Mouse (Mus musculus) liver, embryonic 14.5 days (tissue): Measurements from ENCODE around the gene Fpr3. TPM values are rescaled to one million over a fixed set of nuclear protein-coding genes. Genes with fewer than 3 reads are reported as not detected.
"Not testable (repeated sequence)": the region's sequence is repeated elsewhere in the genome, so short reads cannot be mapped to it uniquely, and the experiment has no call there.

ENCODE experiments used
- ATAC-seq: fragments of 200-750 bp; cut with Nextera tagmentation; 2 replicates; pipeline ENCODE4 v1.8.0; 2017; ENCODE audit warnings: moderate number of reproducible peaks, mild to moderate bottlenecking, moderate library complexity; ENCODE audit not compliant: insufficient read depth
- DNase-seq, 3 experiments: peaks; one replicate each; pipeline ENCODE4 v3.0.0-alpha.2; 2012 to 2013; ENCODE audit warnings: low read depth in 3 of 3, low spot score in 3 of 3
- H3K27ac ChIP-seq: fragments of 300-500 bp; sonication (generic); 2 replicates; pipeline ENCODE4 v1.5.1; 2014; ENCODE audit warnings: moderate library complexity, mild to moderate bottlenecking, control low read depth, inconsistent platforms
- H3K27me3 ChIP-seq: fragments of 300-500 bp; sonication (generic); 2 replicates; pipeline ENCODE4 v1.6.1; 2014; ENCODE audit warnings: mild to moderate bottlenecking, low read length, moderate library complexity; ENCODE audit not compliant: control insufficient read depth, insufficient read depth
- H3K36me3 ChIP-seq: fragments of 300-500 bp; sonication (generic); replicated peaks from 2 replicates; pipeline ENCODE4 v1.6.1; 2014; ENCODE audit warnings: low read depth; ENCODE audit not compliant: control insufficient read depth, insufficient read depth
- H3K4me1 ChIP-seq, 2 experiments: fragments of 200-500 bp in 1 of 2; fragments of 300-500 bp in 1 of 2; sonication (generic) in 1 of 2; replicated peaks; 2 replicates each; pipeline ENCODE4 v1.6.1; 2012 to 2014; ENCODE audit warnings: antibody characterized with exemption in 1 of 2, inconsistent platforms in 1 of 2, low read length in 1 of 2; ENCODE audit not compliant: control insufficient read depth in 2 of 2, insufficient read depth in 2 of 2
- H3K4me2 ChIP-seq: fragments of 300-500 bp; sonication (generic); 2 replicates; pipeline ENCODE4 v1.6.1; 2014; ENCODE audit warnings: low read depth, mild to moderate bottlenecking, control low read depth, moderate library complexity
- H3K4me3 ChIP-seq, 2 experiments: fragments of 200-500 bp in 1 of 2; fragments of 300-500 bp in 1 of 2; sonication (generic) in 1 of 2; 2 replicates each; pipeline ENCODE4 v1.5.1; 2012 to 2014; ENCODE audit warnings: low read depth in 2 of 2, low read length in 2 of 2, mild to moderate bottlenecking in 2 of 2, control low read depth in 1 of 2, inconsistent platforms in 1 of 2, moderate library complexity in 1 of 2; ENCODE audit not compliant: insufficient read depth in 1 of 2
- H3K9ac ChIP-seq: fragments of 300-500 bp; sonication (generic); replicated peaks from 2 replicates; pipeline ENCODE4 v1.6.1; 2014; ENCODE audit warnings: mild to moderate bottlenecking, control low read depth, moderate library complexity
- H3K9me3 ChIP-seq: fragments of 300-500 bp; sonication (generic); 2 replicates; pipeline ENCODE4 v1.6.1; 2016; ENCODE audit warnings: low read length, mixed read lengths; ENCODE audit not compliant: control insufficient read depth
- CTCF ChIP-seq: IDR thresholded peaks from 2 replicates; pipeline ENCODE4 v1.5.1; 2016; ENCODE audit warnings: antibody characterized with exemption, low read depth, control low read depth
- EP300 ChIP-seq: IDR thresholded peaks from 2 replicates; pipeline ENCODE4 v1.6.1; 2016; ENCODE audit warnings: antibody characterized with exemption, low read depth
- WGBS: fragments of 180-500 bp; shearing (Covaris S2); extraction: QIAGEN DNeasy Blood & Tissue Kit; methylation state at CpG from one replicate; pipeline ENCODE4 v1.1.7; 2014; ENCODE audit not compliant: insufficient replicate concordance; 5-methylcytosine and 5-hydroxymethylcytosine counted together
- polyA plus RNA-seq, 2 experiments: library from polyadenylated mRNA; depleted of rRNA in 1 of 2; stranded (reverse) in 1 of 2; unstranded in 1 of 2; fragments of >200 nt; fragmentation: Nextera tagmentation in 1 of 2; extraction: Ambion mirVana in 1 of 2; gene quantifications; 2 replicates each; pipeline versions ENCODE4 v1.2.1 to v1.2.3; 2012 to 2014

Gene Fpr3
- polyA plus RNA-seq, 2 experiments: not detected

- no peak overlapping the region for H3K27ac ChIP-seq
- no peak for TF ChIP-seq EP300
- no peak for TF ChIP-seq CTCF
- WGBS: 14% methylated on average over 1 of the region's 1 CpGs
Observed at GRCm38 (mm10) chr17:17973443-17973842, 85.8 kb downstream of the Fpr3 start.

GRCm38 (mm10) chr17:17981232-17981631 lies 93.6 kb downstream of the Fpr3 start:
- H3K27me3 ChIP-seq, H3K9me3 ChIP-seq, DNase-seq, H3K4me2 ChIP-seq, ATAC-seq, H3K36me3 ChIP-seq, H3K9ac ChIP-seq, H3K4me3 ChIP-seq, H3K27ac ChIP-seq, H3K4me1 ChIP-seq: not testable (repeated sequence)
- 39% methylated on average over 2 of the region's 2 CpGs for WGBS

More at GRCm38 (mm10) chr17:17973443-17973842, 85.8 kb downstream of the Fpr3 start:
- Histone ChIP-seq H3K4me2 (no peak overlapping the region), H3K4me1 (no peaks in the 10 kb centered on the region), H3K4me3 (no peak overlapping the region), H3K27me3 (no peaks in the 10 kb centered on the region), H3K9ac (no peak overlapping the region), H3K36me3 (no peaks in the 10 kb centered on the region), H3K9me3 (no peaks in the 10 kb centered on the region)
- ATAC-seq: no peak
- no peak for DNase-seq

DNA sequence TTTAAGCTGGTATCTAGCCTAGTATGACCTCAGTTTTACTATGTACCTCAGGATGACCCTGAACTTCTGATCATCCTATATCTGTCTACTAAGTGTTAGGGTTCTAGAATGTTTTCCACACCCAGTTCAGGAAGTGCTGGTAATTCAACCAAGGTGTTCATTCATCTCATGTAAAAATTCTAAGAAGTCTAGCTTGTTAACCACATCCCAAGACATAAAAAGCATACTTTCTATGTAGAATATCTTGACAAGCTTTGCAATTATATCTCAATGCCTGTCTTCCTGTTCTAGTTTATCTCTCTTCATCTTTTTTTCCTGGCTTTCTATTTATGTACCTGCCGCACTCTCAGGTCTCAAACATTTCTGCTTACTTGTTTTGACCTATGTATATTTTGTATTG lies 117.1 kb downstream of the Fpr3 start:
- no peaks in the 10 kb centered on the region for H3K27me3 ChIP-seq
- ATAC-seq: no peak
- no peak for DNase-seq
- no peaks in the 10 kb centered on the region for H3K4me1 ChIP-seq
- no peak overlapping the region for H3K4me2 ChIP-seq
- H3K9me3 ChIP-seq: no peaks in the 10 kb centered on the region
- H3K4me3 ChIP-seq: no peak overlapping the region
- H3K36me3 ChIP-seq: no peaks in the 10 kb centered on the region
- no peak overlapping the region for H3K27ac ChIP-seq
- WGBS: 63% methylated on average over 1 of the region's 1 CpGs
- TF ChIP-seq CTCF (no peak), EP300 (no peak)
- no peak overlapping the region for H3K9ac ChIP-seq

Other genes with a start within 250 kb of the Fpr3 start
- gene Vmn2r90, start 184.1 kb upstream of the Fpr3 start, polyA plus RNA-seq (2012; rRNA removed): not detected in 2 replicates
- gene Vmn2r90, start 184.1 kb upstream of the Fpr3 start, polyA plus RNA-seq (2014; fragmentation: Nextera tagmentation; extraction: Ambion mirVana): not detected in 2 replicates
- 7.0 and 8.7 TPM in 2 replicates for gene Spaca6, start 60.7 kb upstream of the Fpr3 start, polyA plus RNA-seq (2012; rRNA removed)
- gene Spaca6, start 60.7 kb upstream of the Fpr3 start, polyA plus RNA-seq (2014; fragmentation: Nextera tagmentation; extraction: Ambion mirVana): 1.0 and 2.1 TPM in 2 replicates
- gene Has1, start 32.6 kb upstream of the Fpr3 start, polyA plus RNA-seq (2012; rRNA removed): not detected in 2 replicates
- not detected in 2 replicates for gene Has1, start 32.6 kb upstream of the Fpr3 start, polyA plus RNA-seq (2014; fragmentation: Nextera tagmentation; extraction: Ambion mirVana)
- gene Fpr1, start 3.9 kb upstream of the Fpr3 start, polyA plus RNA-seq (2012; rRNA removed): 2.1 and 2.3 TPM in 2 replicates
- gene Fpr1, start 3.9 kb upstream of the Fpr3 start, polyA plus RNA-seq (2014; fragmentation: Nextera tagmentation; extraction: Ambion mirVana): 2.7 and 3.2 TPM in 2 replicates
- 1.3 TPM in 2 replicates for gene Fpr2, start within 50 bp of the Fpr3 start, polyA plus RNA-seq (2012; rRNA removed)
- gene Fpr2, start within 50 bp of the Fpr3 start, polyA plus RNA-seq (2014; fragmentation: Nextera tagmentation; extraction: Ambion mirVana): 1.3 and 1.8 TPM in 2 replicates
- gene Fpr-rs4, start 133.9 kb downstream of the Fpr3 start, polyA plus RNA-seq (2012; rRNA removed): not detected in 2 replicates
- not detected in 2 replicates for gene Fpr-rs4, start 133.9 kb downstream of the Fpr3 start, polyA plus RNA-seq (2014; fragmentation: Nextera tagmentation; extraction: Ambion mirVana)
- gene Vmn2r124, start 161.6 kb downstream of the Fpr3 start, polyA plus RNA-seq (2012; rRNA removed): not detected in 2 replicates
- not detected in 2 replicates for gene Vmn2r124, start 161.6 kb downstream of the Fpr3 start, polyA plus RNA-seq (2014; fragmentation: Nextera tagmentation; extraction: Ambion mirVana)
- gene Vmn2r91, start 197.2 kb downstream of the Fpr3 start, polyA plus RNA-seq (2012; rRNA removed): not detected in 2 replicates
- not detected in 2 replicates for gene Vmn2r91, start 197.2 kb downstream of the Fpr3 start, polyA plus RNA-seq (2014; fragmentation: Nextera tagmentation; extraction: Ambion mirVana)